Mouse (Mus musculus): Measurements from ENCODE around the gene Kcnd1.

DNA sequence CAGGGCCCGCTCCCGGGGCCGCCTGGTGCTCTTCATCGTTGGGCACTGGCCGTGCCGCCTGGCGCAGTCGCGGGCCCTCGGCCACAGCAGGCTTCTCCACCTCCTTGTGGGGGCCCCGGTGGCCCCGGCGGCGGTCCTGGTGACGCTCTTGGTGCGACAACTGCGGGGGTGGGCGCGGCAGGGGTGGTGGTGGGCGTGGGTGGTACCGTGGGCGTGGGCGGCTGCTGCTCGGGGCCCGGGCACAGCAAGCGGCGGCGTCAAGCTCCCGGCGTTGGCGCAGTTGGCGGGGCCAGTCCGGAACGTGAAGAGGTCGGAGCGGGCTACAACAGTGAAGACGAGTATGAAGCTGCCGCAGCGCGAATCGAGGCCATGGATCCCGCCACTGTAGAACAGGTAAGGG, 20.2 kb downstream of the Kcnd1 start:
- no peak for TF ChIP-seq GATA1 (IDR thresholded peaks at IDR 0.05; ENCODE audit: borderline replicate concordance, low read length)
- no peak for TF ChIP-seq CTCF (IDR thresholded peaks at IDR 0.05; ENCODE audit: low read depth, low read length)

Data from G1E (cell line).